Mouse (Mus musculus): ENCODE measurements around the gene Cldn34c3.
"Not testable (repeated sequence)": the region's sequence is repeated elsewhere in the genome, so short reads cannot be mapped to it uniquely, and the experiment has no call there.

Cldn34c3 gene

GRCm38 (mm10) chrX:123793365-123793764 is at the start of gene Cldn34c3:
Gene Cldn34c3, plus strand, starts transcription at chrX:123793665.
- not testable (repeated sequence) for DNase-seq (ENCODE audit: low spot score)
